Mouse (Mus musculus) lung, embryonic 14.5 days (tissue): ENCODE data around the gene Pcbp3. TPM values are rescaled to one million over a fixed set of nuclear protein-coding genes. Genes with fewer than 3 reads are reported as not detected.
A peak's percentile ranks its signal among the peaks of the same experiment; 100 is the strongest.

Experiments used
- ATAC-seq: fragments of 200-750 bp; cut with Nextera tagmentation; 2 replicates; pipeline ENCODE4 v1.8.0; 2017; ENCODE audit warnings: mild to moderate bottlenecking, moderate TSS enrichment, moderate library complexity; ENCODE audit not compliant: insufficient read depth
- DNase-seq: peaks from one replicate; pipeline ENCODE4 v3.0.0-alpha.2; 2015
- H3K27ac ChIP-seq: fragments of 300-500 bp; sonication (generic); 2 replicates; pipeline ENCODE4 v1.5.1; 2014; ENCODE audit warnings: low read depth, mild to moderate bottlenecking, moderate library complexity
- H3K27me3 ChIP-seq: fragments of 300-500 bp; sonication (generic); 2 replicates; pipeline ENCODE4 v1.6.1; 2014; ENCODE audit warnings: low read length, control low read depth; ENCODE audit not compliant: insufficient read depth
- H3K36me3 ChIP-seq: fragments of 300-500 bp; sonication (generic); 2 replicates; pipeline ENCODE4 v1.6.1; 2014; ENCODE audit warnings: control low read depth; ENCODE audit not compliant: insufficient read depth
- H3K4me1 ChIP-seq: fragments of 300-500 bp; sonication (generic); 2 replicates; pipeline ENCODE4 v1.6.1; 2014; ENCODE audit warnings: antibody characterized with exemption, control low read depth; ENCODE audit not compliant: insufficient read depth
- H3K4me2 ChIP-seq: fragments of 300-500 bp; sonication (generic); 2 replicates; pipeline ENCODE4 v1.6.1; 2014; ENCODE audit warnings: mild to moderate bottlenecking
- H3K4me3 ChIP-seq: fragments of 300-500 bp; sonication (generic); 2 replicates; pipeline ENCODE4 v1.5.1; 2014; ENCODE audit warnings: low read depth, low read length
- H3K9ac ChIP-seq: fragments of 300-500 bp; sonication (generic); 2 replicates; pipeline ENCODE4 v1.6.1; 2014
- H3K9me3 ChIP-seq: fragments of 300-500 bp; sonication (generic); 2 replicates; pipeline ENCODE4 v1.6.1; 2016; ENCODE audit warnings: low read depth, low read length, control low read depth
- CTCF ChIP-seq: IDR thresholded peaks from 2 replicates; pipeline ENCODE4 v1.5.1; 2016; ENCODE audit warnings: antibody characterized with exemption, low read depth
- whole genome bisulfite sequencing: fragments of 180-500 bp; shearing (Covaris S2); extraction: QIAGEN DNeasy Blood & Tissue Kit; methylation state at CpG from one replicate; pipeline ENCODE4 v1.1.7; 2014; 5-methylcytosine and 5-hydroxymethylcytosine counted together
- polyA plus RNA-seq: library from polyadenylated mRNA; unstranded; fragments of >200 nt; fragmentation: Nextera tagmentation; extraction: Ambion mirVana; gene quantifications from 2 replicates; pipeline ENCODE4 v1.2.1, GENCODE M21; 2014

The Pcbp3 gene
- polyA plus RNA-seq, 1 experiment from 2014 or later = 15.9 TPM

DNA sequence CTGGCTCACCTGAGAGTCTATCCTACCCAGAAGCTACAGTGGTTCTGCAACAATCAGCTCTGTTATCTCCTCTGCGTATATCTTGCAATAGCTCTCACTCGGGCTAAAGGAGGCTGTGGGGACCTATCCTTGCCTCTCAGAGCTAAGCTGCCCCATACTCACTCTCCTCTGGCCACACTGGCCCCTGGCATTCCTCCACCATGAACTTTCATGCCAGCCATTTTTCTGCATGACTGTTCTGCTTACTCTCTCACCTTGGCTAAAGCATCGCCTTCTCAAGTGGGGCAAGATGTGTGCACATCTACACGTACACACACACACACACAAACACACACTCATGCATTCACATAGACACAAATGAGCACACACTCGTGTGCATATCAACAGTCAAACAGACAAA lies 115.2 kb downstream of the Pcbp3 start:
- Histone ChIP-seq H3K4me2 (no peak overlapping the region), H3K36me3 (no peaks in the 10 kb centered on the region), H3K4me1 (no peaks in the 10 kb centered on the region), H3K9me3 (no peaks in the 10 kb centered on the region), H3K9ac (no peak overlapping the region), H3K4me3 (no peak overlapping the region), H3K27me3 (no peaks in the 10 kb centered on the region), H3K27ac (no peak overlapping the region)
- no peak for TF ChIP-seq CTCF
- WGBS = 80% methylated on average over 5 of the region's 5 CpGs
- ATAC-seq (no peak), DNase-seq (no peak)

DNA sequence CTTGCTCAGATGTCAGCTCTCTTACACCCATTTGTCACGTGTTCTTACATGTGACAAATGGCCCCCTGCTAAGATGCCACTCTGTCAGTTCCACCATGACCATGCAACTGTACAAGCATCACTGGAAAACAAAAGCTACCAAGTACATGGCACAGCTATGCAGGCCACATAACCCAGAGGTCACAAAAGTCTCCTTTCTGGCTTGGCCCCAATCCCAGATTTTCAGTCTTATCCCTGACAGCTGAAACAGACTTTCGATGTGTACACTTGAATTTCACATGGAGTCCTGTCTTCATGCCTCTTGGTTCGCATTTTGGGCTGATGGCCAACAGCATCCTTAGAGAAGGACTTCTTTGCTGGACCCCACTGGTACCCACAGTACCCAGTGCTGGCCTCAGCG lies 116.8 kb downstream of the Pcbp3 start:
- Histone ChIP-seq H3K27me3 (no peaks in the 10 kb centered on the region), H3K9ac (no peak overlapping the region), H3K36me3 (no peaks in the 10 kb centered on the region), H3K27ac (no peak overlapping the region), H3K4me1 (no peaks in the 10 kb centered on the region), H3K4me3 (no peak overlapping the region), H3K4me2 (no peak overlapping the region), H3K9me3 (no peaks in the 10 kb centered on the region)
- TF ChIP-seq CTCF = no peak
- no peak for ATAC-seq
- 68% methylated on average over 4 of the region's 4 CpGs for WGBS
- no peak for DNase-seq

DNA sequence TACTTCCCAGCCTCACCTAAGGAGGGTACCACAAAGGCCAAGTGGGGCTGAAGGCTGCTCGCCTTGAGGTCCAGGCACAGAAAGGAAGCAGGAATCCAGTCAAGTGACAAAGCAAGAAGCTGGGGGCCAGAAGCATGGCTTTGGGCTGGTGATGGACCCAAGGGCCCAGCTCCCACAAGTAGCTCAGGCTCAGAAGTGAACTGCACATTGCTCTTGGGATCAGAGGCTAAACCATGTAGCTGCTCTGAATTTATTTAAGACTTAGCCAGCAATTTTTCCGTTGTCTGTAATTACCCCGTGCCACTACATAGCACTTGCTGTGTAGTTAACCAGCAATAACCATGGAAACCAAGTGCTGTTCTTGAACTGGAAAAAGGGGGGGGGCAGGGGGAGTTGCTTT lies 117.3 kb downstream of the Pcbp3 start:
- no peak for DNase-seq
- no peak overlapping the region for H3K27ac ChIP-seq
- 66% methylated on average over 3 of the region's 3 CpGs for WGBS

DNA sequence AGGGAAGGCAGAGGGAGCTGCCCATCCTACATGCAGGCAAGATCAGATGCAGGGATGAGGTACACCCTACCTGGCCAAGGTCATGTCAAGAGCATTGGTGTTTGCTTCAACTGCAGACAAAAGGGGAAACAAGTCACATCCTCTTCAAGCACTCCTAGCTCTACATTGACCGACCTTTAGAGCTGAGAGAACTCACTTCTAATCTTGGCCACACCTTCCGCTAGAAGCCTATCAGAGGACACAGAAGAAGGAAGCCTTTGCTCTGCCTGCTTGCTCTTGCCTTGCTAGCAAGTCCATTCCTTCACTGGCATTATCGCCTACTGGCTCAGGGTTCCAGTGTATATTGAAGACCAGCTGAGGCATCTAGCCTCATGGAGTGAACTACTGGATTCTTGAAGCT lies 119.6 kb downstream of the Pcbp3 start:
- no peak overlapping the region for H3K4me3 ChIP-seq
- TF ChIP-seq CTCF = no peak
- no peak overlapping the region for H3K27ac ChIP-seq
- WGBS = 83% methylated on average over 3 of the region's 3 CpGs
- no peaks in the 10 kb centered on the region for H3K4me1 ChIP-seq
- no peaks in the 10 kb centered on the region for H3K27me3 ChIP-seq
- ATAC-seq (no peak), DNase-seq (no peak)
- H3K4me2 ChIP-seq = no peak overlapping the region
- no peaks in the 10 kb centered on the region for H3K36me3 ChIP-seq
- no peaks in the 10 kb centered on the region for H3K9me3 ChIP-seq
- H3K9ac ChIP-seq = no peak overlapping the region

More for the DNA sequence above, 117.3 kb downstream of the Pcbp3 start:
- no peak overlapping the region for H3K9ac ChIP-seq
- no peak overlapping the region for H3K4me3 ChIP-seq
- TF ChIP-seq CTCF = no peak
- no peaks in the 10 kb centered on the region for H3K36me3 ChIP-seq
- H3K27me3 ChIP-seq = no peaks in the 10 kb centered on the region
- H3K9me3 ChIP-seq = no peaks in the 10 kb centered on the region
- no peak overlapping the region for H3K4me2 ChIP-seq
- no peaks in the 10 kb centered on the region for H3K4me1 ChIP-seq
- ATAC-seq = no peak

DNA sequence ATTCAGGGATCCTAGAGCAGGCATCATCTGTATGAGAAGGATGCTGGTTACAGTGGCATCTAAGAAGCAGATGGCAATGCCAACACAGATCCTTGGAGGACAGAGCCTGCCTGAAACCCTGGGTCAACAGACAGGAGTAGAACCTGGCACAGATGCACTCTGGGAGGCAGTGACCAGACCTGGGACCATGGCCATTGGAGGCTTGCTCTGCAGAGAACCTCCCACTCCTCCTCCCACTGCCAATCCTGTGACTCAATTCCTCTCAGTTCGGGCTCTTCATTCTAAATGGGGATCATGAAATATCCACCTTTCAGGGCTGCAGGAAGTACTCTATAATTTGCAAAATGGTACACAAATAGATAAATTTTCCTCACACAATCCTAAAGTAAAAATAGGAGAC lies 120.5 kb downstream of the Pcbp3 start:
- H3K9ac ChIP-seq = no peak overlapping the region
- no peak for TF ChIP-seq CTCF
- no peaks in the 10 kb centered on the region for H3K9me3 ChIP-seq
- H3K36me3 ChIP-seq = no peaks in the 10 kb centered on the region
- no peak for ATAC-seq
- no peak for DNase-seq
- no peak overlapping the region for H3K4me2 ChIP-seq
- no peaks in the 10 kb centered on the region for H3K4me1 ChIP-seq
- WGBS = 73% methylated on average over 1 of the region's 1 CpGs
- no peak overlapping the region for H3K27ac ChIP-seq
- no peaks in the 10 kb centered on the region for H3K27me3 ChIP-seq
- no peak overlapping the region for H3K4me3 ChIP-seq

DNA sequence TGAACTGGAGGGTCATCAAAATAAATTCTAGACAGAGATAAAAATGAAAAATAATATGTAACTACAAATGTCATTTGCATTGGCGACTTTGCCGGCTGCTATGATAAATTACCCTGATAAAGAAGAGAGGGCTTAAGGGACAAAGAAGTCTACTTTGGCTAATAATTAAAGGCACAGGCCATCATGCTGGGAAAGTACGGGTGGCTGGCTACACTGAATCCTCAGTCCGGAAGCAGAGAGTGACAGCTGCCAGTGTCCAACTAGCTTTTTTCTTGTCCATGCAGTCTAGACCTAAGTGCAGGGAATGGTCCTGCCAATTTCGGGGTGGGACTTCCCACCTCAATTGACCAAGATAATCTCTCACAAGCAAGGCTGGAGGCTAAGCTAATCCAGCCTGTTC lies 121.1 kb downstream of the Pcbp3 start:
- Histone ChIP-seq H3K9me3 (no peaks in the 10 kb centered on the region), H3K4me2 (no peak overlapping the region), H3K27me3 (no peaks in the 10 kb centered on the region), H3K4me3 (no peak overlapping the region), H3K36me3 (no peaks in the 10 kb centered on the region), H3K4me1 (no peaks in the 10 kb centered on the region), H3K9ac (no peak overlapping the region), H3K27ac (no peak overlapping the region)
- TF ChIP-seq CTCF = no peak
- WGBS = 49% methylated on average over 5 of the region's 5 CpGs
- DNase-seq (no peak), ATAC-seq (no peak)

DNA sequence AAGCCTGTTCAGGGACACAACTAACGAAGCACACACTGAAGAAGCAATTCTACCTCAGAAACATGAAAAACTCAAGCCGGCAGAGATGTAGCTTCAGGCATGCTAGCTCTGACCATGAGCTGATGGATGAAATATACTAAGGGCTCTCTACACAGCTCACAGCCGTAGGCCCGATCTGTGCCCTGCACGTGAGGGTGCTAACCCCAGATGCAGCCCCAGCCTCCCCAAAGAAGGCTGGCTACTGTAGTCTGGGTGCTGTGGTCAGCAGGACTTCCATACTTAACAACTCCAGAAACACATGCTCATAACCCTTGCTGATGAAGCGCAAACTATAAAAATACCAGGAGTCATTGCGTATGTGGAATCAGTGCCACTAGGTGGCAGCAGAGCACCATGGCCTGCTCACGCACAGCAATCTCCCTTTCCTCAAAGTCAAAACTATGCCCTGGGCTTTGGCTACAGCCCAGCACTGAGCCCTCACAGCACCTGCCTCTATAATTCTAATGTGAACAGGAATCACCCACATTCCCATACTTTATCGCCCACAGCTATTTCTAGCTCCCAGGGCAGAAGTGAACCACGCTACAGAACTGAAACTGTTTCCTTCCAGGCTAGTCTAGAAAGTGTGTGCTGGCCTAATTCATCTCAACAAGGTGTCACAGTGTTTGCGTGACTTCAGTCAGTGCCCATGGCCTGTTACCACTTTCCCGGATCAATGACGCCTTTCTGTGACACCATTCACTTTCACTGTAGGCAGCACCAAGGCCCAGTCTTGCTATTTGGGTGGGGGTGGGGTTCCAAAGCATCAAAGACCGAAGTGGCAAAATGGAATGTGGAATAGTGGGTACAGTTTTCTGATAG lies 126.0 kb downstream of the Pcbp3 start:
- DNase-seq = peak; percentile 95
- 0 out of 2 replicates have a peak, but pooled peaks have one; percentile 21 for ATAC-seq
- no peaks in the 10 kb centered on the region for H3K27me3 ChIP-seq
- H3K9me3 ChIP-seq = no peaks in the 10 kb centered on the region
- peak; percentile 100 for TF ChIP-seq CTCF
- H3K4me1 ChIP-seq = no peaks in the 10 kb centered on the region
- H3K27ac ChIP-seq = no peak overlapping the region
- no peak overlapping the region for H3K9ac ChIP-seq
- no peaks in the 10 kb centered on the region for H3K36me3 ChIP-seq
- H3K4me2 ChIP-seq = no peak overlapping the region
- WGBS = 52% methylated on average over 14 of the region's 14 CpGs
- H3K4me3 ChIP-seq = no peak overlapping the region

DNA sequence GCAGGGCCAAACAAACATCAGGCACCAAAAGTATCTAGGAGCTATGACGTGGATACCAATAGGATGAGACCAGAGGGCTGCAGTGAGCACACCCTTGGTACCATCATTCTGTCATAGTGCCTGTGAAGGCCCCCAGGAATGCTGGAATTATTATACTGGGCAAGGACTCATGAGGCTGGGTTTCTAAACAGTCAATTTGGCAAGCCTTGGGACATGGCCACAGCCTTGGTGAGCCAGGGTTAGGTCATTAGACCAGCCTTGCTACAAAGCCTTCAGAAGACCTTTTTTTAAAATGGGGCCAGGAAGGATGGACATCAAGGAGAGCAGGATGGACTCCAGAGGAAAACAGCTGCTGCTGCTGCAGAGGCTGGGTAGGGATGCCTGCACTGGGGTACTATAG lies 128.8 kb downstream of the Pcbp3 start:
- Histone ChIP-seq H3K4me3 (no peak overlapping the region), H3K9me3 (no peaks in the 10 kb centered on the region), H3K4me2 (no peak overlapping the region), H3K27ac (no peak overlapping the region), H3K9ac (no peak overlapping the region), H3K36me3 (no peaks in the 10 kb centered on the region), H3K27me3 (no peaks in the 10 kb centered on the region), H3K4me1 (no peaks in the 10 kb centered on the region)
- WGBS = 67% methylated on average over 1 of the region's 1 CpGs
- no peak for TF ChIP-seq CTCF
- DNase-seq (no peak), ATAC-seq (no peak)
